Mouse (Mus musculus): ENCODE results near the gene Ndufs7. TPM values are rescaled to one million over a fixed set of nuclear protein-coding genes. Genes with fewer than 3 reads are reported as not detected.

Ndufs7 gene
- total and polyA plus RNA-seq, 3 experiments = 154 to 282 (median 222) TPM

DNA sequence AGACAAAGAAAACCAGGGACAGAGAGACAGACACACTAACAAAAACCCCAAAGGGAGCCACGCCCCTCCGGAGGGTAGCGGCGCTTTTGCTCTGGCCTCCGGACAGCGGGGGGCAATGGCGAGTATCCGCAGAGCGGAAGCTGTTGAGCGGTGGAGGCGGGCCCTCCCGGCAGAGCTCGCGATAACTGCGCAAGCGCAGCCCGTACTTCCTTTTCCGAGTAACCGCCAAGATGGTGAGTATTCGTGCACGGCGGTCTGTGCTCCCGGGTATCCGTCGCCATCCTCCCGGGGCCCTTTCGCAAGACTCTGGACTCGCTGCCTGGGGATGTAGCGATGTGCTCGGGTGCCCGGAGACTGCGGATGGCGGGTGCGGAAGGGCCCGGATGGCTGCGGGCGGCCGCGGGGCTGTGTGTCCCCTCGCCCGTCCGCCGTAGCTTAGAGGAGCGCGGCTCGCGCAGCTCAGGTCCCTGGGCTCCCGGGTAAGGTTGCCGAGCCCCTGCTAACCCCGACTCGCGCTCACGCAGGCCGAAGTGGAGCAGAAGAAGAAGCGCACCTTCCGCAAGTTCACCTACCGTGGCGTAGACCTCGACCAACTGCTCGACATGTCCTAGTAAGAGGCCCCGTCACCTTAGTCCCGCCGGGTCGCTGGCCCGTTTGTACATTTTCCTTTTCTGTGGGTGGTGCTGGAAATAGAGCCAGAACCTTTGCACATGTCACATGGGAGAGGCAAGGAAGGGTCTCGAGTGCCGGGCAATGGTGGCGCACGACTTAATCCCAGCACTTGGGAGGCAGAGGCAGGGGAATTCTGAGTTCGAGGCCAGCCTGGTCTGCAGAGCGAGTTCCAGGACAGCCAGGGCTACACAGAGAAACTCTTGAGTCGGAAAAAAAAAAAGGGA, 43.6 kb downstream of the Ndufs7 start, which contains the start of gene Rps15 (continued):
- peak; percentile 94 for TF ChIP-seq MYC (IDR thresholded peaks at IDR 0.05; ENCODE audit: low read depth, low read length)
- TF ChIP-seq RAD21 (IDR thresholded peaks at IDR 0.05; ENCODE audit: low read depth, low read length) = no peak; the same call in 1 of the 2 replicates
- TF ChIP-seq CHD2 (IDR thresholded peaks at IDR 0.05; ENCODE audit: low read length) = peak; percentile 99
- TF ChIP-seq MAFK (IDR thresholded peaks at IDR 0.05; ENCODE audit: insufficient replicate concordance, low read length) = no peak
- TF ChIP-seq JUN (IDR thresholded peaks at IDR 0.05; ENCODE audit: insufficient read depth, low read depth, low read length) = no peak
- peak; percentile 95 for TF ChIP-seq KAT2A (IDR thresholded peaks at IDR 0.05; ENCODE audit: insufficient replicate concordance, low read length)
- peak; percentile 99 for TF ChIP-seq POLR2A (IDR thresholded peaks at IDR 0.05; ENCODE audit: low read depth, low read length)
- peak; percentile 99 for TF ChIP-seq NELFE (IDR thresholded peaks at IDR 0.05; ENCODE audit: low read depth, low read length)
- TF ChIP-seq JUND (conservative IDR thresholded peaks at IDR 0.05; ENCODE audit: low read depth, low read length) = no peak
- TF ChIP-seq POLR2AphosphoS2 (IDR thresholded peaks at IDR 0.05; ENCODE audit: low read depth, low read length) = peak; percentile 97

GRCm38 (mm10) chr10:80293325-80293724, 44.4 kb downstream of the Ndufs7 start:
- peak overlapping the region; percentile 77 to 99 (median 84) for H3K4me3 ChIP-seq (replicated peaks in 1 of 3; ENCODE audit: low read depth in 2 of 3, low read length in 2 of 3, poor library complexity in 1 of 3)
- H3K36me3 ChIP-seq (replicated peaks in 1 of 2; ENCODE audit: control insufficient read depth in 1 of 2, insufficient read depth in 1 of 2, low read length in 1 of 2) = peaks cover 25 to 39% of the 10 kb centered on the region in 2 experiments
- TF ChIP-seq MEF2A (IDR thresholded peaks at IDR 0.05; ENCODE audit: borderline replicate concordance, low read depth, low read length) (no peak), ZC3H11A (IDR thresholded peaks at IDR 0.05; ENCODE audit: low read depth, low read length) (no peak), BHLHE40 (IDR thresholded peaks at IDR 0.05; ENCODE audit: low read depth, low read length) (no peak), ZNF384 (IDR thresholded peaks at IDR 0.05; ENCODE audit: low read depth, low read length) (no peak), USF2 (conservative IDR thresholded peaks at IDR 0.05; ENCODE audit: low read depth, low read length) (no peak), POLR2AphosphoS2 (IDR thresholded peaks at IDR 0.05; ENCODE audit: low read depth, low read length) (no peak), RAD21 (IDR thresholded peaks at IDR 0.05; ENCODE audit: low read depth, low read length) (no peak), MAFK (IDR thresholded peaks at IDR 0.05; ENCODE audit: insufficient replicate concordance, low read length) (no peak), ELF1 (IDR thresholded peaks at IDR 0.05; ENCODE audit: low read depth, low read length) (no peak), NRF1 (IDR thresholded peaks at IDR 0.05; ENCODE audit: low read depth, low read length) (no peak), EP300 (IDR thresholded peaks at IDR 0.05; ENCODE audit: low read length) (no peak), MXI1 (IDR thresholded peaks at IDR 0.05; ENCODE audit: low read depth, low read length) (peak; percentile 13; the same call in 1 of the 2 replicates), ZMIZ1 (IDR thresholded peaks at IDR 0.05; ENCODE audit: low read depth, low read length) (no peak), CTCF (conservative IDR thresholded peaks at IDR 0.05 in 1 of 2, IDR thresholded peaks at IDR 0.05 in 1 of 2; ENCODE audit: low read depth in 2 of 2, low read length in 2 of 2) (peak in 1 of 2 experiments; percentile 23; a peak in 1 of 4 replicates), E2F4 (IDR thresholded peaks at IDR 0.05; ENCODE audit: insufficient replicate concordance, low read depth, low read length) (no peak), CHD1 (IDR thresholded peaks at IDR 0.05; ENCODE audit: low read depth, low read length) (0 out of 2 replicates have a peak, but pooled peaks have one; percentile 28), IRF4 (IDR thresholded peaks at IDR 0.05; ENCODE audit: low read depth, low read length) (no peak), SMC3 (IDR thresholded peaks at IDR 0.05; ENCODE audit: low read depth, low read length) (no peak), KAT2A (IDR thresholded peaks at IDR 0.05; ENCODE audit: insufficient replicate concordance, low read length) (no peak), USF1 (IDR thresholded peaks at IDR 0.05; ENCODE audit: low read depth, low read length) (no peak), SIN3A (IDR thresholded peaks at IDR 0.05; ENCODE audit: low read length) (no peak), ETS1 (conservative IDR thresholded peaks at IDR 0.05; ENCODE audit: low read depth, low read length) (no peak), MYC (IDR thresholded peaks at IDR 0.05; ENCODE audit: low read depth, low read length) (no peak)
- dilution Hi-C loops (cut with MboI; ENCODE audit: extremely low pct_ligation_motif_present, extremely low pct_unique_long_range_greater_than_20kb, low sequenced_read_pairs) (no loop called here), in situ Hi-C loops (cut with MboI; ENCODE audit: low pct_ligation_motif_present, low pct_unique_long_range_greater_than_20kb, low sequenced_read_pairs) (no loop called here)
- peaks cover 17% of the 10 kb centered on the region for H3K79me2 ChIP-seq (replicated peaks; ENCODE audit: control insufficient read depth, extremely low read depth, insufficient read depth, poor library complexity, severe bottlenecking)
- H3K4me2 ChIP-seq (ENCODE audit: insufficient read depth, low read depth, poor library complexity, severe bottlenecking) = peak overlapping the region; percentile 72
- H3K27me3 ChIP-seq (replicated peaks) = peaks cover 2% of the 10 kb centered on the region
- H3K27ac ChIP-seq (ENCODE audit: insufficient read depth, low read depth) = peak overlapping the region; percentile 36; the same call in 1 of the 2 replicates
- peak; percentile 31 for DNase-seq (ENCODE audit: extremely low read depth)
- peaks cover 3% of the 10 kb centered on the region for H3K9me3 ChIP-seq (replicated peaks; ENCODE audit: low read length)
- H3K9ac ChIP-seq (ENCODE audit: insufficient read depth, low read depth) = peak overlapping the region; percentile 94
- H3K4me1 ChIP-seq (ENCODE audit: control insufficient read depth in 1 of 2, insufficient read depth in 2 of 2) = peaks cover 8 to 36% of the 10 kb centered on the region in 2 experiments; a peak in 3 of 4 replicates
